Mouse (Mus musculus): ENCODE measurements at regions not wholly inside any gene's neighbourhood (a gene's known extent, or its start where the extent isn't known, plus 50 kb on each side); places are given as distances from the start of the nearest gene placed in this dataset.

GRCm38 (mm10) chr1:88586128-88586527 is 76.3 kb upstream of the Glrp1 start:
- TF ChIP-seq POLR2A (IDR thresholded peaks at IDR 0.05; ENCODE audit: borderline replicate concordance, control insufficient read depth, low read depth, low read length) (no peak), CTCF (IDR thresholded peaks at IDR 0.05; ENCODE audit: control insufficient read depth, insufficient read depth, low read length) (no peak)
